Mouse (Mus musculus) thymus, postnatal 25 days (tissue): ENCODE measurements around the gene Btn1a1.

Experiments used
- DNase-seq: peaks from one replicate; pipeline ENCODE4 v3.0.0; 2022

The Btn1a1 gene

GRCm38 (mm10) chr13:23483153-23483552 lies 17.5 kb upstream of the Btn1a1 start:
- DNase-seq = no peak

DNA sequence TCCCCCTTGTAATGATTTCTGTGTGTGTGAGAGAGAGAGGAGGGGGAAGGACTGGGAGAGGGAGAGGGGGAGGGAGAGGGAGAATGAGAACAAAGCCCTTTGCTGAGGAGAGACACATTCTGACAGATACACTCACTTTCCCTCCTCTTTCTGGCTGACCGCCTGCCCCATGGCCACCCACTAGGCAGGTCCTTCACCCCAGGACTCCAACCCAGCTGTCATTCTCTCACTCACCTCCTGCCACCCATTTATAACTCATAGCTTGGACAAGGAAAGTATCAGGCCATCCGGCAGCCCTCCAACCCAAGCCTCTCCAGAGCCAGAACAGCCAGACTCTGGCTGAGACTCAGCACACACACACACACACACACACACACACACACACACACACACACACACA lies 10.0 kb upstream of the Btn1a1 start:
- DNase-seq = no peak

- peak; percentile 86 for DNase-seq
Observed at GRCm38 (mm10) chr13:23466911-23467310, 1.2 kb upstream of the Btn1a1 start.

GRCm38 (mm10) chr13:23466306-23466705 lies 605 bp upstream of the Btn1a1 start:
- no peak for DNase-seq

- DNase-seq = peak; percentile 22
Observed at GRCm38 (mm10) chr13:23464841-23465366, 797 bp downstream of the Btn1a1 start.

DNA sequence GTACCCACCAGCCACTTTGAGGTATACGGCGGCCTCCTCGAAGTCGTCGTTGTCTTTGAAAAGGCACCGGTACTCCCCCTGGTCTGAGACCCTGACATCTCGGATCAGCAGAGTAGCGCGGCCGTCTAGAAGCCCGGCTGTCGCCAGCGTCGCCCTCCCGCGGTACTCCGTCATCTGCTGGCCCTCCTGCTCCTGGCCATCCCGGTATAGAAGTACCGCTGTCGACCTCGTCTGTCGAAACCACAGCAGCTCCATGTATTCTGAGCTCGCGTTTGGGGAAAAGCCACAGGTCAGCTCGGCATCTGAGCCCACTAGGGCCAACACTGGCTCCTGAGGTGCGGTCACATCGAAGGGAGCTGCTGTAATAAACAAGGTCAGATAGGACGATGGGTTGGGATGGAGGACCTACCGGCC lies 1.5 kb downstream of the Btn1a1 start:
- peak; percentile 43 for DNase-seq

DNA sequence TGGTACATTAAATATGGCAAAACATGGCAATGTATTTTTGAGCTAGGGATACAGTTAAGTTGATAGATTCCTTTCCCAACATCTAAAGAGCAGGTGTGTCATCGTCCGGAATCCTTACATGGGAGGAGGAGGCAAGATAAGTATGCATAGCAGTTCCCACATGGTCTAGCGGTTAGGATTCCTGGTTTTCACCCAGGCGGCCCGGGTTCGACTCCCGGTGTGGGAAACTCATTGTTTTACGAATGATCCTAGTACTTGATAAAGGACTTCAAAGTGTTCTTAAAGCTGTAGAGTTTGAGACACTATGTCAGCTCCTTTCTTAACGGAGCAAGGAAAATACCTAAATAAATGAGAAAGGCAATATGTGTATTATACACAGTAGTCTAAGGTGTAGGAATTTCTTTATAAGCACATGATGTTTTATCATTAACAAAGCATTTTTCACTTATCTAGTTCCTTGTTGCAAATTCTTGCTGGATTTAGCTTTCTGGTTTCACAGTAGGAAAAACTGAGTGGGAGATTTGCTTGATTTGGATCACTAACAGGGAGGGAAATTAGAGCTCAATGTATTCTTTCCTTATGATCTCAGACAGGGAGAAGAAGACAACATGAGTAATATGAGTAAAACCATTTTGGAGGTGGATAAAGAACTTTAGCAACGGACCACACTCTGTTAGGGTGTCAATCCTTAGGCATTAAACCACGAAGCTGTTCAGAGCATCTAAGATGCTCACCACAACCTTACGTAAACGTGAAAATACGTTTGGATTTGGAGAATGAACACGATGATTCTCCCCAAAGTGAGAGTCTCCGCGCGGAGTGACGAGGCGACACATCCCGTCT lies 2.1 kb downstream of the Btn1a1 start:
- DNase-seq = peak; percentile 78

GRCm38 (mm10) chr13:23462669-23463068 lies 3.0 kb downstream of the Btn1a1 start:
- no peak for DNase-seq

DNA sequence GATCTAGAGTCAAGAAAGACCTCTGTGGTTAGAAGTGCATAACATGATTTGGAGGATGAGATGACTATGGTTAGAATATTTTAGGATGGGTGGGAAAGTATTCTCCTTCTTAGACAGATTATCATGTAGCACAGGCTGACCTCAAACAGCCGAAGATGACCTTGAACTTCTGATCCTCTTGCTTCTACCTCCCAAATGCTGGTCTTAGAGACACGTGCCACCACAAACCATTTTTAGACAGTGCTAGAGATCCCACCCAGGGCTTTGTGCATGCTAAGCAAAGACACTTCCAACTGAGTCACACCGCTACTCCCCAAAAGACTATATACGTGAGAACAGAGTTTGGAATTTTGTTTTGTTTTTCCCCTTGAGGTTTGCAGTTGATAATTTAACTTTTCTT lies 3.6 kb downstream of the Btn1a1 start:
- DNase-seq = no peak

DNA sequence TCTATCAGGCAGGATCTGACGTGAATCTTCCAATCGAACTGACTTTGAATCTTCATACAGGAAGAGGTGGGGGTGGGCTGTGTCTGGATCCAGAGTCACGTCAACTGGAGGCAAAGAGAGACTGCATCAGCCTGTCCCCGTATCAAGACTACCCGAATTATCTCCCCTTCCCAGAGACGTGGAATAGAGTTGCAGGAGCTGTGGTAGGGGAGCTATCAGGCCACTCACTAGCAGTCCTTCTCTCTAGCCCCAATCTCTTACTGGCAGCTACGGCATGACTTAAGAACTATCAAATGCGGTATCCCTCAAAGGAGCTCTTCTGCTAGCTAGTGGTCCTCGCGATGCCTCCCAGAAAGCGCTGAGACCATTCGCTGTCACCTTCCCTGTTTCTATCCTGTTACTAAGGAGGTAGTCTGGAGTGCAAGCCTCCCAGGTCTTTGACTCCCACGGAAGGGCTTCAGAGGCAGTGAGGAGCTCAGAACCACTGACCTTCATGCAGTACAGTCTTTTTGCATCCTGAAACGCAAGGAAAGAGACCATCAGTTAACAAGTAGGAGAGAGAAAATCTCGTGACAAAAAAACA lies 6.3 kb downstream of the Btn1a1 start:
- no peak for DNase-seq

DNA sequence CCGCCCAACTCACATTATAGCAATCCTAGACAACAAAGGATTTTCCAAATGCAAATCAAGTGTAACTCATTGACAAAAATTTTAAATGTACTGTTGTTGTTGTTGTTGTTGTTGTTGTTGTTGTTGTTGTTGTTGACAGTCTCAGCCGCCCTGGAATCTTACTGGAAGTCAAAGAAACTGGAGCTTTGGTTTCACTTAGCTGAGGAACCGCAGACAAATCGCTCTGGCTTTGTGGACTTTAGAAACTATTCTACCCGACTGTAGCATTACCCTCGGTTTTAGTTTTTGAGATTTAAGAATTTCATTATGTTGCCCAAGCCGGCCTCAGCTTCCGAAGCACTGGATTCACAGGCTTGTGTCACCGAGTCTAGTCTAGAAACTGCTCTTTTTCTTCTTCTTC lies 11.8 kb downstream of the Btn1a1 start:
- DNase-seq = no peak

DNA sequence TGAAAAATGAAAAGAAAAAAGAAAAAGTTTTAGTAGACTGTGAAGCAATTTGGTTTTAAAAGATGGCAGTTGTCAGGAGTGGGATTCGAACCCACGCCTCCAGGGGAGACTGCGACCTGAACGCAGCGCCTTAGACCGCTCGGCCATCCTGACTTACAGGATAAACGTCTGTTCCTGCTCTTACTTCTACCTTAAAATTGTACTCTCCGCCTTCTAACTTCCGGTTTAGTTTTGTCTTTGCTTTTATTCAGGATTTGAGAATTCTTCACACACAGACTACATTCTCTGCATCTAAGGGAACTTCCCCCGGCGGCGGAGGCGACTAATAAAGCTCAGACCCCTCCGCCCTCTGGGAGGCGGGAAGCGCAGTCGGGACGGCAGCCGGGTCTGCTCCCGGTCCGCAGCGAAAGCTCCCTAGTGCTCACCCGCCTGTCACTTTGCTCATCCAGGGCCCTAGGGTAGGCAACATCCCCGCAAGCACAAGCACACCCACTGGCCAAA lies 12.3 kb downstream of the Btn1a1 start:
- DNase-seq = peak; percentile 79

- peak; percentile 86 for DNase-seq
Observed at GRCm38 (mm10) chr13:23450398-23450797, 15.3 kb downstream of the Btn1a1 start.

- peak; percentile 49 for DNase-seq
Observed at GRCm38 (mm10) chr13:23449235-23450095, 16.2 kb downstream of the Btn1a1 start.

DNA sequence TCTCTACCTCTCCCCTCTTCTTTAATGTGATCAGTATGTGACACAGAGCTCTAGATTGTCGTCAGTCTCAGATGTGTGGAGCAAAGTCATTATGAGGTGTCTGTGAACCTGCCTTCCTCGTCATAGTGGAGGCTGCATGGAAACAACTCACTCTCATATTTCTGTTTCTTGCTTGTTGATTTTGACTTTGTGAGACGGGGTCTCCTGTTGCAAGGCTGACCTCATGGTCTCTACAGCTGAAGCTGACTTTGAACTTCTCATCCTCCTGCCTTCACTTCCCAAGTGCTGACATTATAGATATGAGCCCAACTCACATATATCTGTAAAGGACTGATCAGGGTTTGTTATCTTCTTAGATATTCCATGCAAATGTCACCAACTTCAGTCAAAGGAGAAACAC lies 16.9 kb downstream of the Btn1a1 start:
- DNase-seq = no peak

GRCm38 (mm10) chr13:23446498-23446952 lies 19.2 kb downstream of the Btn1a1 start:
- peak; percentile 86 for DNase-seq

DNA sequence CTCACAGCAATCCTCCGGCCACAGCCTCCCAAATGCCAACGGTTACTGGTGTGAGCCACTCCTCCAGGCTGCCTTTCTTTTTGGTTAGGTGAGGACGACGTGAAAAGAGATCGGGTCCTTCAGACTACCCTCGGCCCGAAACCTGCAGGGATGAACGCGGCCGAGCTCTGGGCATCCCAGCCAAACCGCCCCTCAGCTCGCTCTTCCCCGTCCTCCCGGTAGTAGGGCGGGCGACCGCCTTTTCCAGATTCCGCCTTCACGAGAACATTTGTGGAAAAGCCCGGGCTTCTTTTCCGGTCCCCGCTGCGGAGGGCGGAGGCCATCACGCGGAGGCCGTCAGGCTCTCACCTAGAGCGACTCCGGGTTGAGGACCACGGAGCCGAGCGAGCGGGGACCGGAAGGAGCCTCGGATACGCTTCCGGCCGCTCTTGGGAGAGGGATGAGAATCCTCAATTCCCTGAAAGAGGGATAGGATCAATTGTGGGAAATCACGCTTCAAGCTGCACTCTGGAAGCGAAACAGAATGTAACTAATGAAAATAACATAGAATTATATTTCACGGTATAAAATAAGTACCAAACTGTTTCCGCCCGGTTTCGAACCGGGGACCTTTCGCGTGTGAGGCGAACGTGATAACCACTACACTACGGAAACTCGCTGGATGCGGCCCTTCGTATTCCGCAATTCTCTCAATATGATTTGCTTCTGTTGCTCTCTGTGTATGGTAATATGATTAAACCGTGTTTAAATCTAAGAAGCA lies 20.0 kb downstream of the Btn1a1 start:
- DNase-seq = peak; percentile 92

DNA sequence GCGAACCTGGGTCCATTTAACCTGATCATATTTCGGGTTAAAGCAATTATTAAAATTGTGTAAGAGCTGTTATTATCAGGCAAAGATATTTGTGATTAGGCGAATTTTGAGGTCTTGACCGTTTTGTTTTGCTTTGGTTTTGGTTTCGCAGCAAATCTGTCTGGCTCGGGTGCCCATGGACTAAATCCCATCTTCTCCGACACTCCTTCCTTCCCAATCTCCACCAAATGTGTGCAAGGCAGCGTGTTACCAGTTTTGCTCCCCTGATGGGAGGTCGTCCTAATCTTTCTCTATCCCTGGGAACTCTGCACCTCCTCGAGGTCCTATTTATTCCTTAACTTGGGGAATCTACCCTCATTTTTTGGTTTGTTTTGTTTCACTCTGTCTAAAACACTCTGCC lies 20.5 kb downstream of the Btn1a1 start:
- DNase-seq = no peak

DNA sequence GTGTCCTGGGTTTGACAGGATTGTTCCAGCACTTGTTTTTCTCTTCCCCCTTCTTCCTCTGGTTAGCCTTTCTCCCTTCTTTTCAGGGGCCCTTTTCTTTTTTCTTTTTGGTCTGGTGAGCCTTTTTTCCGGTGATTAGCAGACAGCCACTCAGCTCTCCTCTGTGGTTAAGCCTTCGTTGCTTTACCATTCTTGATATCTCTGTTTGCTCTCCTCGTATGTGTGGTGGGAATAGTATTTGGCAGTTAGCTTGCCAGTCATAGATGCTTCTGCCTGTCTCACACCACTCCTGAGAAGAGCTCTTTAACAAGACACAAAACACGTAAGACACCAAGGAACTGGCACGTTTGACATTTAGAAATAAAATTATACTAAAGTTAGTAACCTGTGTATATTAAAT lies 21.2 kb downstream of the Btn1a1 start:
- DNase-seq = no peak

DNA sequence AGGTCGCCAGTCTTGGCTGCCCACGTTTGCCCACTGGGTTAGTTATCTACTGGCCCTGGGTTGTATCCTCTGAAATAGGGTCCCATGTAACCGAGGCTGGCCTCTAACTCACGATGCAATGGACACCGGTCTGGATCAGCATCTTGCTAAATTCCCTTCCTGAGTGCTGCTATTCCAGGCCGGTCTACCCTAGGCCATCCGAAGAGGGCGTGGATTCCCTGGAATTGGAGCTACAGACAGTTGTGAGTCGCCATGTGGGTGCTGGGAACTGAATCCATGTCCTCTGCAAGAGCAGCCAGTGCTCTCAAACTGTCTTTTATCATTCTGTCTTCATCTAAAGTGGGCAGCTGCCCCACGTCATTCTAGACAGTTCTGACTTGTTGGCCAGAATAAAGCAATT lies 25.8 kb downstream of the Btn1a1 start:
- no peak for DNase-seq

DNA sequence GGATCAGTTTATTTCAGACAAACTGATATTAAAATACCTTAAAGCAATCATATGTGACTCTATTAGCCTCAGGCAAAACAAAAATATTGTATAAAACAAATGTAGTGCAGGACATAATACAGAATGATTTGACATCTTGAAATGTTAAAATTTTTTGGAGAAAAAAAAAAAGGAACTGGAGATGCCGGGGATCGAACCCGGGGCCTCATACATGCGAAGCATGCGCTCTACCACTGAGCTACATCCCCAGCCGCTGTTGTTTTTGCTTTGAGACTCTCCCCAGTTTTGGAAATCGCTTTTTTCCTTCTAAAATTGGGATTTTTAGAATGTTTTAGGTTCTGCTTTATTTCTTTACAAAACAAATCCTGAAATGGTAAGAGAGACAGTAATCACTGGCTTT lies 27.2 kb downstream of the Btn1a1 start:
- DNase-seq = peak; percentile 52

DNA sequence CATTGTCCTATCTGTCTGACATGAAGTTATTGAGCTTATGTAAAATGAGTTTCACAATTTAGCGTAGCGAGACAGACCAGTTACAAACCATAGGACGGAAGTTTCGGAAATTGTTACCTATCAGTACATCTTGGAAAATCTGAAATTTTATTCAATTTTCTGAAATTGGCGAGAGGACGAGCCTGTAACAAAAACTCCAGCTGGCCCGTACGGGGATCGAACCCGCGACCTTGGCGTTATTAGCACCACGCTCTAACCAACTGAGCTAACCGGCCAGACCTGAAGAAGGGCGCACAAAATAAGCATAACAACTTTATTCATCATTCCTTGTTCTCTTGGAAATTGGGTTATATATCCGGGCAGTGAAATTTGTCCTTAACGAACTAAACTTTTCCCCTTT lies 27.8 kb downstream of the Btn1a1 start:
- DNase-seq = peak; percentile 88
